Mouse (Mus musculus): ENCODE results near the gene Cdhr3.

- TF ChIP-seq POLR2A (IDR thresholded peaks at IDR 0.05; ENCODE audit: borderline replicate concordance, low read depth, low read length) (no peak), CTCF (IDR thresholded peaks at IDR 0.05; ENCODE audit: low read depth, low read length) (no peak)
Observed at GRCm38 (mm10) chr12:33139083-33139482, 46.4 kb upstream of the Cdhr3 start.
